Mouse (Mus musculus): ENCODE measurements around the gene Cfc1. TPM values are rescaled to one million over a fixed set of nuclear protein-coding genes. Genes with fewer than 3 reads are reported as not detected.
"Not testable (repeated sequence)": the region's sequence is repeated elsewhere in the genome, so short reads cannot be mapped to it uniquely, and the experiment has no call there.

Gene Cfc1
- polyA plus RNA-seq, 1 experiment from 2014 or later, result not detected

GRCm38 (mm10) chr1:34505970-34506551 is 29.4 kb upstream of the Cfc1 start:
- DNase-seq (no peak), ATAC-seq (no peak)
- Histone ChIP-seq H3K9me3 (ENCODE audit: low read length) (no peaks in the 10 kb centered on the region), H3K36me3 (replicated peaks; ENCODE audit: insufficient read depth, low read length) (no peaks in the 10 kb centered on the region), H3K27ac (ENCODE audit: low read depth) (no peak overlapping the region), H3K4me3 (ENCODE audit: low read depth, low read length) (no peak overlapping the region), H3K4me2 (ENCODE audit: low read depth, low read length) (no peak overlapping the region), H3K4me1 (ENCODE audit: insufficient read depth) (no peaks in the 10 kb centered on the region), H3K9ac (replicated peaks) (no peak overlapping the region), H3K27me3 (ENCODE audit: insufficient read depth, low read length) (no peaks in the 10 kb centered on the region)
- no peak for TF ChIP-seq EP300 (IDR thresholded peaks at IDR 0.05; ENCODE audit: low read depth)
- TF ChIP-seq CTCF (IDR thresholded peaks at IDR 0.05; ENCODE audit: low read depth), result no peak
- WGBS (ENCODE audit: insufficient replicate concordance), result 29% methylated on average over 4 of the region's 4 CpGs

- ATAC-seq (no peak), DNase-seq (no peak)
- TF ChIP-seq EP300 (IDR thresholded peaks at IDR 0.05; ENCODE audit: low read depth), result no peak
- no peak for TF ChIP-seq CTCF (IDR thresholded peaks at IDR 0.05; ENCODE audit: low read depth)
- H3K4me1 ChIP-seq (ENCODE audit: insufficient read depth), result no peaks in the 10 kb centered on the region
- no peak overlapping the region for H3K4me2 ChIP-seq (ENCODE audit: low read depth, low read length)
- no peaks in the 10 kb centered on the region for H3K36me3 ChIP-seq (replicated peaks; ENCODE audit: insufficient read depth, low read length)
- WGBS (ENCODE audit: insufficient replicate concordance), result 82% methylated on average over 3 of the region's 3 CpGs
- no peaks in the 10 kb centered on the region for H3K27me3 ChIP-seq (ENCODE audit: insufficient read depth, low read length)
- no peaks in the 10 kb centered on the region for H3K9me3 ChIP-seq (ENCODE audit: low read length)
- H3K27ac ChIP-seq (ENCODE audit: low read depth), result no peak overlapping the region
- H3K9ac ChIP-seq (replicated peaks), result no peak overlapping the region
- H3K4me3 ChIP-seq (ENCODE audit: low read depth, low read length), result no peak overlapping the region
Observed at GRCm38 (mm10) chr1:34507986-34508385, 27.5 kb upstream of the Cfc1 start.

GRCm38 (mm10) chr1:34510575-34510981 is 24.9 kb upstream of the Cfc1 start:
- no peaks in the 10 kb centered on the region for H3K27me3 ChIP-seq (ENCODE audit: insufficient read depth, low read length)
- no peak overlapping the region for H3K27ac ChIP-seq (ENCODE audit: low read depth)
- H3K4me3 ChIP-seq (ENCODE audit: low read depth, low read length), result 0 out of 2 replicates have a peak overlapping the region, but pooled peaks have one; percentile 22
- DNase-seq (peak; percentile 21), ATAC-seq (peak; percentile 33)
- no peaks in the 10 kb centered on the region for H3K4me1 ChIP-seq (ENCODE audit: insufficient read depth)
- H3K36me3 ChIP-seq (replicated peaks; ENCODE audit: insufficient read depth, low read length), result no peaks in the 10 kb centered on the region
- H3K9ac ChIP-seq (replicated peaks), result no peak overlapping the region
- peak overlapping the region; percentile 50 for H3K4me2 ChIP-seq (ENCODE audit: low read depth, low read length)
- no peaks in the 10 kb centered on the region for H3K9me3 ChIP-seq (ENCODE audit: low read length)
- 3% methylated on average over 7 of the region's 7 CpGs for WGBS (ENCODE audit: insufficient replicate concordance)
- TF ChIP-seq CTCF (IDR thresholded peaks at IDR 0.05; ENCODE audit: low read depth) (no peak), EP300 (IDR thresholded peaks at IDR 0.05; ENCODE audit: low read depth) (no peak)

- Histone ChIP-seq H3K27me3 (ENCODE audit: insufficient read depth, low read length) (no peaks in the 10 kb centered on the region), H3K27ac (ENCODE audit: low read depth) (no peak overlapping the region), H3K4me3 (ENCODE audit: low read depth, low read length) (no peak overlapping the region), H3K9ac (replicated peaks) (no peak overlapping the region), H3K9me3 (ENCODE audit: low read length) (no peaks in the 10 kb centered on the region), H3K4me2 (ENCODE audit: low read depth, low read length) (peak overlapping the region; percentile 50; the same call in 1 of the 2 replicates), H3K36me3 (replicated peaks; ENCODE audit: insufficient read depth, low read length) (no peaks in the 10 kb centered on the region), H3K4me1 (ENCODE audit: insufficient read depth) (no peaks in the 10 kb centered on the region)
- peak; percentile 48 for ATAC-seq
- TF ChIP-seq EP300 (IDR thresholded peaks at IDR 0.05; ENCODE audit: low read depth) (no peak), CTCF (IDR thresholded peaks at IDR 0.05; ENCODE audit: low read depth) (peak; percentile 75)
- WGBS (ENCODE audit: insufficient replicate concordance), result 2% methylated on average over 3 of the region's 3 CpGs
- peak; percentile 61 for DNase-seq
Observed at GRCm38 (mm10) chr1:34511027-34511426, 24.4 kb upstream of the Cfc1 start.

GRCm38 (mm10) chr1:34513068-34513467 is 22.4 kb upstream of the Cfc1 start:
- no peak for ATAC-seq
- Histone ChIP-seq H3K4me2 (ENCODE audit: low read depth, low read length) (no peak overlapping the region), H3K9me3 (ENCODE audit: low read length) (no peaks in the 10 kb centered on the region), H3K4me3 (ENCODE audit: low read depth, low read length) (no peak overlapping the region), H3K4me1 (ENCODE audit: insufficient read depth) (no peaks in the 10 kb centered on the region), H3K9ac (replicated peaks) (no peak overlapping the region), H3K36me3 (replicated peaks; ENCODE audit: insufficient read depth, low read length) (no peaks in the 10 kb centered on the region), H3K27ac (ENCODE audit: low read depth) (no peak overlapping the region), H3K27me3 (ENCODE audit: insufficient read depth, low read length) (no peaks in the 10 kb centered on the region)
- 69% methylated on average over 4 of the region's 4 CpGs for WGBS (ENCODE audit: insufficient replicate concordance)
- no peak for DNase-seq
- TF ChIP-seq EP300 (IDR thresholded peaks at IDR 0.05; ENCODE audit: low read depth) (no peak), CTCF (IDR thresholded peaks at IDR 0.05; ENCODE audit: low read depth) (no peak)

- WGBS (ENCODE audit: insufficient replicate concordance), result 20% methylated on average over 5 of the region's 5 CpGs
- no peaks in the 10 kb centered on the region for H3K36me3 ChIP-seq (replicated peaks; ENCODE audit: insufficient read depth, low read length)
- ATAC-seq, result no peak
Observed at GRCm38 (mm10) chr1:34516595-34516994, 18.9 kb upstream of the Cfc1 start.

GRCm38 (mm10) chr1:34517297-34517696 is 18.2 kb upstream of the Cfc1 start:
- not testable (repeated sequence) for H3K9ac ChIP-seq (replicated peaks); H3K4me2 ChIP-seq (ENCODE audit: low read depth, low read length); ATAC-seq; H3K27me3 ChIP-seq (ENCODE audit: insufficient read depth, low read length); H3K9me3 ChIP-seq (ENCODE audit: low read length); H3K36me3 ChIP-seq (replicated peaks; ENCODE audit: insufficient read depth, low read length); DNase-seq; H3K4me3 ChIP-seq (ENCODE audit: low read depth, low read length); H3K27ac ChIP-seq (ENCODE audit: low read depth); H3K4me1 ChIP-seq (ENCODE audit: insufficient read depth)
- WGBS (ENCODE audit: insufficient replicate concordance), result 8% methylated on average over 6 of the region's 6 CpGs

More at GRCm38 (mm10) chr1:34516595-34516994, 18.9 kb upstream of the Cfc1 start:
- H3K4me2 ChIP-seq (ENCODE audit: low read depth, low read length), result no peak overlapping the region
- no peak for DNase-seq
- TF ChIP-seq CTCF (IDR thresholded peaks at IDR 0.05; ENCODE audit: low read depth) (no peak), EP300 (IDR thresholded peaks at IDR 0.05; ENCODE audit: low read depth) (no peak)
- H3K9ac ChIP-seq (replicated peaks), result no peak overlapping the region
- no peaks in the 10 kb centered on the region for H3K4me1 ChIP-seq (ENCODE audit: insufficient read depth)
- H3K4me3 ChIP-seq (ENCODE audit: low read depth, low read length), result no peak overlapping the region
- no peak overlapping the region for H3K27ac ChIP-seq (ENCODE audit: low read depth)
- H3K27me3 ChIP-seq (ENCODE audit: insufficient read depth, low read length), result no peaks in the 10 kb centered on the region
- H3K9me3 ChIP-seq (ENCODE audit: low read length), result no peaks in the 10 kb centered on the region

- H3K4me3 ChIP-seq (ENCODE audit: low read depth, low read length); DNase-seq; H3K9ac ChIP-seq (replicated peaks); H3K36me3 ChIP-seq (replicated peaks; ENCODE audit: insufficient read depth, low read length); H3K27ac ChIP-seq (ENCODE audit: low read depth); H3K27me3 ChIP-seq (ENCODE audit: insufficient read depth, low read length); H3K9me3 ChIP-seq (ENCODE audit: low read length); H3K4me2 ChIP-seq (ENCODE audit: low read depth, low read length); H3K4me1 ChIP-seq (ENCODE audit: insufficient read depth); ATAC-seq: not testable (repeated sequence)
- WGBS (ENCODE audit: insufficient replicate concordance), result 8% methylated on average over 1 of the region's 1 CpGs
Observed at GRCm38 (mm10) chr1:34517797-34518196, 17.7 kb upstream of the Cfc1 start.

Measured in liver, postnatal 0 days (tissue).